In genomic region chr16:38088126-38088628, GRCm38 (mm10) we compare ENCODE assay signal across 8 mouse cellular contexts. TPM values are rescaled to one million over a fixed set of nuclear protein-coding genes. Genes with fewer than 3 reads are reported as not detected.
A peak's percentile ranks its signal among the peaks of the same experiment; 100 is the strongest.
DNase-seq lines count a peak whose midpoint lies in the region; ATAC-seq and TF ChIP-seq lines count a peak whose summit lies in the region.

No protein-coding gene starts in this region.

- TF ChIP-seq CTCF in heart, adult 2 months (IDR thresholded peaks at IDR 0.05), result no peak
- TF ChIP-seq CTCF in testis, adult 2 months (IDR thresholded peaks at IDR 0.05; ENCODE audit: control insufficient read depth, insufficient read depth, insufficient replicate concordance, low read depth, low read length), result no peak

- no peak for TF ChIP-seq EP300 in heart, adult 2 months (IDR thresholded peaks at IDR 0.05; ENCODE audit: insufficient read depth, low read depth, low read length)

- H3K79me2 ChIP-seq in heart, adult 2 months (replicated peaks; ENCODE audit: control insufficient read depth, insufficient read depth, low read length), result no peaks in the 10 kb centered on the region; the same call in 1 of the 2 replicates

- H3K9ac ChIP-seq in heart, adult 2 months (ENCODE audit: low read depth, low read length), result peak overlapping the region; percentile 86
- peak overlapping the region; percentile 95 for H3K9ac ChIP-seq in hindbrain, embryonic 15.5 days
- H3K9ac ChIP-seq in midbrain, embryonic 16.5 days (ENCODE audit: low read depth, low read length), result peak overlapping the region; percentile 97

- H3K36me3 ChIP-seq in heart, adult 2 months (ENCODE audit: control insufficient read depth, insufficient read depth, low read length), result peaks cover 1% of the 10 kb centered on the region; the same call in 1 of the 2 replicates
- H3K36me3 ChIP-seq in testis, adult 2 months (ENCODE audit: control insufficient read depth, insufficient read depth, low read length), result no peaks in the 10 kb centered on the region
- H3K36me3 ChIP-seq in hindbrain, embryonic 15.5 days, result no peaks in the 10 kb centered on the region
- no peaks in the 10 kb centered on the region for H3K36me3 ChIP-seq in midbrain, embryonic 16.5 days (ENCODE audit: control insufficient read depth, insufficient read depth, low read length)

- no peak for TF ChIP-seq POLR2A in heart, adult 2 months (IDR thresholded peaks at IDR 0.05; ENCODE audit: insufficient read depth, low read depth, low read length)
- no peak; the same call in 1 of the 2 replicates for TF ChIP-seq POLR2A in testis, adult 2 months (IDR thresholded peaks at IDR 0.05; ENCODE audit: control insufficient read depth, low read depth, low read length)

- peak overlapping the region; percentile 66 for H3K4me2 ChIP-seq in hindbrain, embryonic 15.5 days
- peak overlapping the region; percentile 81 for H3K4me2 ChIP-seq in midbrain, embryonic 16.5 days (ENCODE audit: low read length)

- no peak for DNase-seq in heart, adult 2 months
- DNase-seq in heart, adult 11 months, result no peak
- no peak for DNase-seq in testis, postnatal 10 days (ENCODE audit: low spot score)
- no peak for DNase-seq in thymus, postnatal 4 days
- DNase-seq in spleen, postnatal 4 days (ENCODE audit: low spot score in 2 of 2), result no peak

- under 1% methylated on average over 40 of the region's 40 CpGs for WGBS in heart, adult 2 months
- 0% methylated on average over 36 of the region's 40 CpGs for WGBS in hindbrain, embryonic 15.5 days
- under 1% methylated on average over 38 of the region's 40 CpGs for WGBS in midbrain, embryonic 16.5 days

- intact Hi-C loops in heart, adult 2 months (cut with DNase I), result loop anchor here (1.0 to 2.0 kb wide), 4 partner anchors 93 to 403 kb away; partner anchors contain the start of gene Lrrc58

- H3K9me3 ChIP-seq in hindbrain, embryonic 15.5 days, result no peaks in the 10 kb centered on the region
- no peaks in the 10 kb centered on the region for H3K9me3 ChIP-seq in midbrain, embryonic 16.5 days (replicated peaks; ENCODE audit: control insufficient read depth, low read length, poor library complexity, severe bottlenecking)

- ATAC-seq in hindbrain, embryonic 15.5 days (ENCODE audit: low FRiP score, low read depth), result peak; percentile 2
- peak; percentile 15 for ATAC-seq in midbrain, embryonic 16.5 days

- H3K27me3 ChIP-seq in heart, adult 2 months (ENCODE audit: control insufficient read depth, insufficient read depth, low read length), result no peaks in the 10 kb centered on the region
- H3K27me3 ChIP-seq in testis, adult 2 months (ENCODE audit: control insufficient read depth, insufficient read depth, low read length), result no peaks in the 10 kb centered on the region
- no peaks in the 10 kb centered on the region for H3K27me3 ChIP-seq in hindbrain, embryonic 15.5 days
- H3K27me3 ChIP-seq in midbrain, embryonic 16.5 days (ENCODE audit: control insufficient read depth, insufficient read depth, low read depth, low read length), result no peaks in the 10 kb centered on the region

- H3K4me1 ChIP-seq in heart, adult 2 months (ENCODE audit: control insufficient read depth, insufficient read depth, low read length), result no peaks in the 10 kb centered on the region
- H3K4me1 ChIP-seq in testis, adult 2 months (ENCODE audit: control insufficient read depth, insufficient read depth, low read length), result no peaks in the 10 kb centered on the region; the same call in 1 of the 2 replicates
- peaks cover 18% of the 10 kb centered on the region for H3K4me1 ChIP-seq in hindbrain, embryonic 15.5 days (replicated peaks)
- H3K4me1 ChIP-seq in midbrain, embryonic 16.5 days (ENCODE audit: control insufficient read depth, insufficient read depth, low read length), result peaks cover 14% of the 10 kb centered on the region

- H3K27ac ChIP-seq in heart, adult 2 months, result peak overlapping the region; percentile 97
- H3K27ac ChIP-seq in testis, adult 2 months (ENCODE audit: control insufficient read depth, insufficient read depth, low read depth, low read length), result peak overlapping the region; percentile 83
- H3K27ac ChIP-seq in hindbrain, embryonic 15.5 days (replicated peaks), result peak overlapping the region; percentile 100
- peak overlapping the region; percentile 100 for H3K27ac ChIP-seq in midbrain, embryonic 16.5 days (ENCODE audit: low read length)

- peak overlapping the region; percentile 92 for H3K4me3 ChIP-seq in heart, adult 2 months
- H3K4me3 ChIP-seq in testis, adult 2 months (ENCODE audit: control insufficient read depth, low read depth, low read length), result peak overlapping the region; percentile 99
- H3K4me3 ChIP-seq in hindbrain, embryonic 15.5 days, result peak overlapping the region; percentile 97
- peak overlapping the region; percentile 70 for H3K4me3 ChIP-seq in midbrain, embryonic 16.5 days (ENCODE audit: low read depth, low read length)

RNA-seq across cellular contexts. Expression of gene Gsk3b, which starts 0.6 kb away (rescaled TPM):
- 10 to 100 TPM; 48.8 to 58.3 TPM for total RNA-seq in heart, adult 2 months (2021)
- polyA plus RNA-seq in heart, adult 2 months (2012; rRNA removed), result 9.9 and 21.6 TPM in 2 replicates
- polyA plus RNA-seq in testis, adult 2 months (2012; rRNA removed), result 99.8 and 129 TPM in 2 replicates
- 146 and 151 TPM in 2 replicates for polyA plus RNA-seq in hindbrain, embryonic 15.5 days (2015; fragmentation: Nextera tagmentation; extraction: Ambion mirVana)
- 138 and 153 TPM in 2 replicates for polyA plus RNA-seq in midbrain, embryonic 16.5 days (2015; fragmentation: Nextera tagmentation; extraction: Ambion mirVana)
